Mouse (Mus musculus) G1E (cell line): ENCODE data around the gene Acad9.

Experiments used
- CTCF ChIP-seq: IDR thresholded peaks from 2 replicates; pipeline ENCODE4 v1.5.1; 2012; ENCODE audit warnings: low read depth, low read length, inconsistent platforms, mixed read lengths
- GATA1 ChIP-seq: IDR thresholded peaks from 2 replicates; pipeline ENCODE4 v1.6.1; 2012; ENCODE audit warnings: borderline replicate concordance, low read length, inconsistent platforms, mixed read lengths
- TAL1 ChIP-seq: conservative IDR thresholded peaks from 2 replicates; pipeline ENCODE4 v1.6.1; 2012; ENCODE audit warnings: low read depth, low read length, inconsistent platforms, mixed read lengths

GRCm38 (mm10) chr3:36138171-36138660, 72.4 kb downstream of the Acad9 start:
- TF ChIP-seq GATA1 (no peak), TAL1 (no peak), CTCF (no peak)
